Mouse (Mus musculus) C2C12 (cell line): ENCODE measurements around the gene Wdr83.
A peak's percentile ranks its signal among the peaks of the same experiment; 100 is the strongest.

Experiments used
- CEBPB ChIP-seq: IDR thresholded peaks from one replicate; pipeline ENCODE4 v1.6.1; 2011; ENCODE audit warnings: low read depth, mild to moderate bottlenecking, control low read depth, moderate library complexity
- CTCF ChIP-seq: IDR thresholded peaks from one replicate; pipeline ENCODE4 v1.5.1; 2011; ENCODE audit not compliant: control insufficient read depth, insufficient read depth, insufficient read length
- FOSL1 ChIP-seq: IDR thresholded peaks from one replicate; pipeline ENCODE4 v1.8.0; 2011; ENCODE audit warnings: mild to moderate bottlenecking, low read length; ENCODE audit not compliant: poor library complexity, insufficient read depth, severe bottlenecking
- MAX ChIP-seq: IDR thresholded peaks from one replicate; pipeline ENCODE4 v1.6.1; 2011; ENCODE audit warnings: mild to moderate bottlenecking, control low read depth
- MYOD1 ChIP-seq: IDR thresholded peaks from one replicate; pipeline ENCODE4 v1.6.1; 2011; ENCODE audit warnings: low read depth; ENCODE audit not compliant: control insufficient read depth, insufficient read length
- MYOG ChIP-seq: IDR thresholded peaks from one replicate; pipeline ENCODE4 v1.6.1; 2011; ENCODE audit not compliant: control insufficient read depth, insufficient read length; ENCODE audit errors: extremely low read depth
- USF1 ChIP-seq: IDR thresholded peaks from one replicate; pipeline ENCODE4 v1.6.1; 2011; ENCODE audit warnings: low read depth, mild to moderate bottlenecking, control low read depth, moderate library complexity

GRCm38 (mm10) chr8:85076993-85077392 lies 4.1 kb downstream of the Wdr83 start:
- TF ChIP-seq MYOG (no peak), CEBPB (no peak), CTCF (peak; percentile 77), MAX (no peak), USF1 (no peak), FOSL1 (no peak), MYOD1 (no peak)
